Mouse (Mus musculus): Measurements from ENCODE around the gene Tbx15.

DNA sequence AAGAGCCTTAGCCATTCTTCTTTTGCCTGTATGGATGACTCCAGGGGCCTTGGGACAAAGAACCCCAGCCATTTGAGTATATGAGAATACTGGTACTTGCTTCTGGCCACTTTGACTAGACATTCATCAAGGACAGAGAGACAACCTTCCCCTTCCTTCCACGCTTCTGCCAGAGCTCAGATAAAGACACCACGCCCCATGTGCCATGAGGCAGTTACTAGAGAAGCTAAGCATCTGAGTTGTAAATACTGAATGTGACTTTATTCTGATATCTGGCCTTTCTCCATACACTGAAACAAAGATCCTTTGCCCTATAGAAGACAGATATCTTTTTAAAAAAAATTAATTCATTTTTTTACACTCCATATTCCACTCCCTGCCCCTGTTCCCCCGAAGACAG lies 39.5 kb downstream of the Tbx15 start:
- TF ChIP-seq CTCF (IDR thresholded peaks at IDR 0.05; ENCODE audit: low read depth) (no peak), EP300 (IDR thresholded peaks at IDR 0.05; ENCODE audit: low read depth) (no peak)

All from liver, postnatal 0 days (tissue).